Mouse (Mus musculus): Measurements from ENCODE around the gene Dnah11. TPM values are rescaled to one million over a fixed set of nuclear protein-coding genes. Genes with fewer than 3 reads are reported as not detected.

Dnah11 gene
- polyA plus RNA-seq, 1 experiment from 2014 or later, result 0.69 TPM

DNA sequence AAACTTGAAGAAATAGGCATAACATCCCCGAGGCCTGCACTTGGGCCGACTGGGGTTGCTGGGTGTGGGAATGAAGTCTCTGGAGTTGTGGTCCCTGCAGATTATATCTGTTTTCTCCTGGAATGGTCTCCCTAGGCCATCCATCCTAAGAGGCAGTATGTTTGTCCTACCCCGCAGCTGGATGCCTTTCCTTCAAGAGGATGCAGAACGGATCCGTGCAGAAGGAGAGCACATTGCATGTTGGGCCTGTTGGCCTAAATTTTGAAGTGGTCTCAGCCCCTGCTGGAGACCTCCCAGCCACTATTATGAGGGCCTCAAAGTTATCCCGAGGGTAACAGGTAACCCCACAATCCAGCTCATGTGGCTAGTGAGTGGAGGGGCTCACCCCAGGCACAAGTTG lies 350.2 kb downstream of the Dnah11 start:
- no peaks in the 10 kb centered on the region for H3K27me3 ChIP-seq
- H3K4me3 ChIP-seq, result no peak overlapping the region
- peaks cover 9% of the 10 kb centered on the region for H3K4me1 ChIP-seq
- no peaks in the 10 kb centered on the region for H3K36me3 ChIP-seq
- H3K4me2 ChIP-seq, result no peak overlapping the region
- WGBS, result 87% methylated on average over 6 of the region's 6 CpGs
- no peak for ATAC-seq (ENCODE audit: borderline replicate concordance, extremely low read depth, low FRiP score, low TSS enrichment)
- no peak overlapping the region for H3K27ac ChIP-seq
- no peaks in the 10 kb centered on the region for H3K9me3 ChIP-seq
- no peak overlapping the region for H3K9ac ChIP-seq

DNA sequence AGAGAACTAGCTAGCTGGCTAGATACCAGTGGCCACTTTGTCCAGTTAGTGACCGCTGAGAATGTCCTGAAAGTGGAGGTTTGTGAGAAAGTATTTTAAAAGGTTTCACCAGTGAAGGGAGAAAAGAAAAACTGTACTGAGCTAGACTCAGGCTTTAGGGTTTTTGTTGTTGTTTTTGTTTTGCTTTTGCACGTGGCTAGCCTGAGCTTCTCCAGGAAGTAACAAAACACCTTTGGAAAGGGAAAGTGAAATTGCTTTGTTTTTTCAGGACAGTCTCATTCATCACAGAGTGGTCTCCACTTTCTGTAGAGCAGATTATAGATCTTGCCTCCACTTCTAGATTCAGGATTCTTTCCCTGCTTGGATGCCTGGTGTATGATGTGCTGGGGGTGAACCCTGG lies 353.9 kb downstream of the Dnah11 start:
- Histone ChIP-seq H3K36me3 (no peaks in the 10 kb centered on the region), H3K27me3 (no peaks in the 10 kb centered on the region), H3K27ac (no peak overlapping the region), H3K4me3 (peak overlapping the region; percentile 95), H3K9me3 (no peaks in the 10 kb centered on the region), H3K4me1 (peaks cover 5% of the 10 kb centered on the region), H3K4me2 (peak overlapping the region; percentile 92), H3K9ac (no peak overlapping the region; the same call in 1 of the 2 replicates)
- WGBS, result 29% methylated on average over 2 of the region's 2 CpGs
- no peak for ATAC-seq (ENCODE audit: borderline replicate concordance, extremely low read depth, low FRiP score, low TSS enrichment)

DNA sequence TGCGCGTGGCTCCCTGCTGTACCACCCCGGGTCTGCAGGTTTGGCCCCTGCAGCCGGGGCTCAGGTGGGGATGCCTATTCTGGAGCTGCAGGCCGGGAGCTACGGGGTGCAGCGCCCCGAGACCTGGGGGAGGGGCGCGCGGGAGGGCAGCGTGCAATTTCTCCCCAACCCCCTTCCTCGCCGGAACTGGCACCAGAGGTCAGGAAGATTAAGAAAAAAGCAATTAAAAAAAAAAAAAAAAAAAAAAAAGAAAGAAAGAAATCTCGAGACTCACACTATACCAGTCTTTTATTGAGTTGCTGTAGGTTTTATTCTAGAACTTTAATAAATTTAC lies 354.8 kb downstream of the Dnah11 start:
- WGBS, result 0% methylated on average over 15 of the region's 15 CpGs

DNA sequence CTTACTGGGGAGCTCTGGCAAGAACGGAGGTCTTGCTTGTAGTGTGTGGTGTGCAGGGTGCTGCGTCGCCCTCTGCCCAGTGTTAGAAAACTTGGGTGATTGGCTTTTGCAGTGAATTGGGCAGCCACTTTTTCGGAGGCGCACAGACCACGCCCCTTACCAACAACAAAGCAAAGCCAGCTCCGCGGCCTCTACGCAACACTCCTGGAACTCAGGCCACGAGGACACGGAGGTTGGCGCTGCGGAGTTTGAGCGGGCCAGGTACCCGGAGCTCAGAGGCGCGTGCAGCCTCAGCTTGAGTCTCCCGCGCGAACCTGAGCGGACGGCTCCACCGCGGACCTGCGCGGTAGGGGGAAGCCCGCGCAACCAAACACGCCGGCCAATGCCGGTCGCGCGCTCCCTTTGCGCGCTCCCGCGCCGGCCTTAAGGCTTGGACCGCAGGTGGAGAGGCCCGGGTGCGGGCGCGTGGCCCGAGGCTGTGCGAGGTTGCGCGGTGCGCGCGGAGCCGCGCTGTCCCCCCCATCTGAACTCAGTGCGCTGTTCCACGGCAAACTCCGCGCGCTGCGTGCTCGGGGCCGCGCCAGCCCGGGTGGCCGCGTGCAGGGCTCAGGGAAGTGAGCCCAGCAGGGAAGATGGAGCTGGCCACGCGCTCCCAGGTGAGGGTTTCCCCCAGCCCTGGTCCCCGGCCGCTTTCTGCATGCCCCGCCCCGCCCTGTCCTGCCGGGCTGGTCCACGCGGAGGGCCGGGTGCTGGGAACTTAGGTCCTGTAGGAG lies 355.4 kb downstream of the Dnah11 start:
- H3K4me1 ChIP-seq, result peaks cover 5% of the 10 kb centered on the region
- H3K36me3 ChIP-seq, result no peaks in the 10 kb centered on the region
- 1% methylated on average over 75 of the region's 75 CpGs for WGBS
- peak overlapping the region; percentile 95 for H3K4me3 ChIP-seq
- peak overlapping the region; percentile 91 for H3K9ac ChIP-seq
- H3K27ac ChIP-seq, result peak overlapping the region; percentile 85
- H3K27me3 ChIP-seq, result no peaks in the 10 kb centered on the region
- H3K4me2 ChIP-seq, result peak overlapping the region; percentile 92
- ATAC-seq (ENCODE audit: borderline replicate concordance, extremely low read depth, low FRiP score, low TSS enrichment), result peak; percentile 94
- no peaks in the 10 kb centered on the region for H3K9me3 ChIP-seq

More for the DNA sequence above, 354.8 kb downstream of the Dnah11 start:
- H3K4me2 ChIP-seq, result peak overlapping the region; percentile 92
- peaks cover 5% of the 10 kb centered on the region for H3K4me1 ChIP-seq
- H3K9me3 ChIP-seq, result no peaks in the 10 kb centered on the region
- H3K27me3 ChIP-seq, result no peaks in the 10 kb centered on the region
- H3K9ac ChIP-seq, result peak overlapping the region; percentile 91
- peak overlapping the region; percentile 85 for H3K27ac ChIP-seq
- no peaks in the 10 kb centered on the region for H3K36me3 ChIP-seq
- H3K4me3 ChIP-seq, result peak overlapping the region; percentile 95
- no peak for ATAC-seq (ENCODE audit: borderline replicate concordance, extremely low read depth, low FRiP score, low TSS enrichment)

DNA sequence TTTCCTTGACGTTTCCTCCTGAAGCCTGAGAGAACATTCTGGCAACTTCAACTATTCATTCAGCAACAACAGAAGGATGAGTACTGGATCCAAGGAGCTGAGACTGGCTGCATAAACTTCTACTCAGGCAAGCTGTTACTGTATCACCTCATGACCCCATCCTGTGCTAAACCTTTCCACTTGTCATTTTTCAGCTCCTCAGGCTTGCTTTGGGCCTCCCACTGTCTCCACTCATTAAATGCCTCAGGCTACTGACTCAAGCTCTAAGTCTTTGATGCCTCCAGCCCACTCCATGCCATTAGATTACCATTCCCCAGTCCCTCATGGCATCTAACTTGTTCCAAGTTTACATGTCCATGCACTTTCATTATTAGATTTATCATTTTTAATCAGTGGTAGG lies 356.2 kb downstream of the Dnah11 start:
- no peaks in the 10 kb centered on the region for H3K9me3 ChIP-seq
- WGBS, result 64% methylated on average over 1 of the region's 1 CpGs
- no peak for ATAC-seq (ENCODE audit: borderline replicate concordance, extremely low read depth, low FRiP score, low TSS enrichment)
- no peak overlapping the region for H3K4me3 ChIP-seq
- H3K4me2 ChIP-seq, result peak overlapping the region; percentile 92
- H3K4me1 ChIP-seq, result peaks cover 5% of the 10 kb centered on the region
- H3K36me3 ChIP-seq, result no peaks in the 10 kb centered on the region
- no peaks in the 10 kb centered on the region for H3K27me3 ChIP-seq
- H3K27ac ChIP-seq, result no peak overlapping the region
- no peak overlapping the region for H3K9ac ChIP-seq

DNA sequence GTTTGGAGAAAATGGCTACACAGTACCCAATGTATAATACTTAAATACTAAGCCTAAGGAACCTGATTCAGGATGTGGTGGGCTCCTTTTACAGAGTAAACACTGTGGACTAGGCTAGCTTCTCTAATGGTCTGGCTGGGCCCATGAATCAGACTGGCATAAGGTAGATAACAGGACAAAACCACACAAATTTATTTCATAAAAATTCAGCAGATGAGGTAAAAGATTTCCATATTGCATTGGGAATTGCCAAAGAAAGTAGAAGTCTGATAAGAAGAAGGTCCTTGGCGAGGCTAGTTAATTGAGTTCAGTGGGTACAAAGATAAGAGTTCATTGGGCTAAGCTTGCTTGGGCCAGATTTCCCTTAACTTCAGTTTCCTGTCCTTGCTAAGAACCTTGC lies 358.1 kb downstream of the Dnah11 start:
- no peak overlapping the region for H3K4me2 ChIP-seq
- no peak overlapping the region for H3K4me3 ChIP-seq
- ATAC-seq (ENCODE audit: borderline replicate concordance, extremely low read depth, low FRiP score, low TSS enrichment), result no peak
- H3K27ac ChIP-seq, result no peak overlapping the region
- WGBS, result 76% methylated on average over 1 of the region's 1 CpGs
- H3K4me1 ChIP-seq, result peaks cover 5% of the 10 kb centered on the region
- no peaks in the 10 kb centered on the region for H3K36me3 ChIP-seq
- H3K9me3 ChIP-seq, result no peaks in the 10 kb centered on the region
- H3K27me3 ChIP-seq, result no peaks in the 10 kb centered on the region
- no peak overlapping the region for H3K9ac ChIP-seq

DNA sequence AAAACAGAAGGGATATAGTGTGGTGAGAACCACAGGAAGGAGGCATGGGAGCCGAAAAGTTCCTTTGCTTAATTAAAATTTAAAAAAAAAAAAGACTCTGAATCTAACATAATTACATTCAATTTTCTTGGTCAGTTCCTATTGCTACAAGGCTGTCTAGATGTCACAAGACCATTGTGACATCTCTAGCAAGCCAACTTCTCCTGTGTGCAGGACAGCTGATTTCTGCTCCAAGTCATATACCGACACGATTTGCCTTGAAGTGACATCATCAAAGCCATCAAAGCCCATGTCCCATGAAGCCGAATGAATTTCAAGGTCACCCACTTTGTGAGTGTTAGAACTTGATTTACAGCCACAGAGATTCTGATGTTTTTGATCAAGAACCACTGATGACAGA lies 361.5 kb downstream of the Dnah11 start:
- Histone ChIP-seq H3K4me2 (no peak overlapping the region), H3K27ac (no peak overlapping the region), H3K9me3 (no peaks in the 10 kb centered on the region), H3K36me3 (no peaks in the 10 kb centered on the region), H3K27me3 (no peaks in the 10 kb centered on the region), H3K4me3 (no peak overlapping the region), H3K4me1 (no peaks in the 10 kb centered on the region), H3K9ac (no peak overlapping the region)
- 75% methylated on average over 4 of the region's 4 CpGs for WGBS
- ATAC-seq (ENCODE audit: borderline replicate concordance, extremely low read depth, low FRiP score, low TSS enrichment), result no peak

DNA sequence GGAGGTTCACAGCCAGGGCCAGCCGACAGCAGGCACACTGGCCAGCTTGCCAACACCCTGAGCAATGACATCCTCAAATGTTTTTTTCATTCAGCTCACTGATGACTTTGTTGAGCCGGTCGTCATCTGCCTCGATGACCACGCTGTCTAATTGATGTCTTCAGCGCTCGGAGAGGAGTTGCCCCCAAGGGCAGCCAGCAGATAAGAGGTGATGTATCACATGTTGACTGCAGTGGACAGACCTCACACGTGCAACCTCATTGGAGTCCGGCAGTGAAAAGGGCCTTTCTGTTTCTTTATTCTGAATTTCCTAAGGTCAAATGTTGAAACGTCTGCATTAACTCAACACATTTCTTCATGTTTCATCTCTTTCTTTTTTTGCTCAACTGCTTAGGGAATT lies 363.5 kb downstream of the Dnah11 start:
- 0 out of 2 replicates have a peak, but pooled peaks have one; percentile 33 for ATAC-seq (ENCODE audit: borderline replicate concordance, extremely low read depth, low FRiP score, low TSS enrichment)
- no peak overlapping the region for H3K4me2 ChIP-seq
- H3K27ac ChIP-seq, result no peak overlapping the region
- no peaks in the 10 kb centered on the region for H3K9me3 ChIP-seq
- no peaks in the 10 kb centered on the region for H3K4me1 ChIP-seq
- H3K27me3 ChIP-seq, result no peaks in the 10 kb centered on the region
- 18% methylated on average over 10 of the region's 10 CpGs for WGBS
- no peak overlapping the region for H3K9ac ChIP-seq
- H3K4me3 ChIP-seq, result no peak overlapping the region
- no peaks in the 10 kb centered on the region for H3K36me3 ChIP-seq

DNA sequence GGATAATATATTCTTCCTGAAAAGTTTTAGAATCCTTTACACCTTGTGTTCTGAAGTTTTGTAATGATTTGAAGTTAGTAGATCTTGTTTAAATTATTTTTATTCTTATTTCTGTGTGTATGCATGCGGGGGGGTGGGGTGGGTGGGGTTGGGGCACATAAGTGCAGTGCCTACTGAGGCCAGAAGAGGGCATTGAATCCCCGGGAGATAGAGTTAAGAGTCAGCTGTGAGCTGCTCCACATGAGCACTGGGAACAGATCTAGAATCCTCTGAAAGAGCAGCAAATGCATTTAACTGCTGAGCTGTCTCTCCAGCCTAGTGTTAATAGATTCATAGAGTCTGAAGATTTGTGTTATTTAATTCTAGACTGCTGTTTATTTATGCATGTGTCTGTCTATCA lies 364.2 kb downstream of the Dnah11 start:
- no peaks in the 10 kb centered on the region for H3K9me3 ChIP-seq
- H3K27ac ChIP-seq, result no peak overlapping the region
- H3K4me1 ChIP-seq, result no peaks in the 10 kb centered on the region
- ATAC-seq (ENCODE audit: borderline replicate concordance, extremely low read depth, low FRiP score, low TSS enrichment), result no peak
- H3K4me2 ChIP-seq, result no peak overlapping the region
- WGBS, result 65% methylated on average over 2 of the region's 2 CpGs
- H3K4me3 ChIP-seq, result no peak overlapping the region
- H3K27me3 ChIP-seq, result no peaks in the 10 kb centered on the region
- no peak overlapping the region for H3K9ac ChIP-seq
- no peaks in the 10 kb centered on the region for H3K36me3 ChIP-seq

DNA sequence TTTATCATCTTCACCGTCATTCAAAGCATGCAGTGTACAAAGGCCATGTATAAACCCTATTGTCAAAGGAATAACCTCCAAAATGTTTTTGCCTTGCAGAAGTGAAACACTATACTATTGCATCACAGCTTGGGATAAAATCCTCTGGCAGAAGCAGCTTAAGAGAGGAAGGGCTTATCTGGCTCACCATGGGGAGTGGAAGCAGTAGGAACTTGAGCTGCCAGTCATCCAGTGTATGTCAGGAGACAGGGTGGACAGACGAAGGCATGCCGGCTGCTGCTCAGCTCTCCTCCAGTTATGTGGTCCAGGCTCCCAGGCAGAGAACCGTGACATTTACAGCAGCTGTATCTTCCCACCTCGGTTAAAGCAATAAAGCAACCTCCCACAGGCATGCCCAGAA lies 366.7 kb downstream of the Dnah11 start:
- Histone ChIP-seq H3K27ac (no peak overlapping the region), H3K4me2 (no peak overlapping the region), H3K9ac (no peak overlapping the region), H3K9me3 (no peaks in the 10 kb centered on the region), H3K4me3 (no peak overlapping the region), H3K27me3 (no peaks in the 10 kb centered on the region), H3K4me1 (peaks cover 5% of the 10 kb centered on the region), H3K36me3 (no peaks in the 10 kb centered on the region)
- 39% methylated on average over 5 of the region's 5 CpGs for WGBS
- no peak for ATAC-seq (ENCODE audit: borderline replicate concordance, extremely low read depth, low FRiP score, low TSS enrichment)

DNA sequence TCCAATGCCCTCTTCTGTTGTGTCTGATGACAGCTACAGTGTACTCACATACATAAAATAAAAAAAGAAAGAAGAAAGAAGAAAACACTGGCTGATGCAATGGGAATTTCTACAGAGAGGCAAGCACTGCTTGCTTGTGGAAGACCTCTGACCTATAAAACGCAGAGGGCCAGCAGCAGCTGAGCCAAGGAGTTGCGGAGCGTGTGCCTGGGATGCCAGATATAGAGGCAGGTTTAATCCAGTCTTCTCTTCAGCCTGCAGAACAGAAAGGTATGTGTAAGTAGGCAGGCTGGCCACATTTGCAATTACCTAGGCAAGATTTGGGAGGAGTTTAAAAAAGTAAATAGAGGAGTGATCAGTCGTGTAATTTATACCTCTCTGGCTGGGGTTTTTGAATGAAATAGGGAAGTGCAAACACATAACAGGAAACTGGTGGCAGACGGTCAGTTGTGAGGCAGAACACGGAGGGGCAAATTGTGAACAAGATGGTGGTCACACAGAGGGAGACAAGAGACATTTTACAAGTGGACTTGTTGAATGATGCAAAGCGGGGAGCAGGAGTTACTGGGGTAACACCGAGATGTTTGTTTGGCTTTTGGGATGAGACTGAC lies 367.4 kb downstream of the Dnah11 start:
- Histone ChIP-seq H3K36me3 (no peaks in the 10 kb centered on the region), H3K4me1 (peaks cover 5% of the 10 kb centered on the region), H3K27me3 (no peaks in the 10 kb centered on the region), H3K9ac (no peak overlapping the region), H3K4me3 (no peak overlapping the region), H3K9me3 (no peaks in the 10 kb centered on the region), H3K27ac (no peak overlapping the region), H3K4me2 (no peak overlapping the region)
- 37% methylated on average over 8 of the region's 8 CpGs for WGBS
- no peak for ATAC-seq (ENCODE audit: borderline replicate concordance, extremely low read depth, low FRiP score, low TSS enrichment)

DNA sequence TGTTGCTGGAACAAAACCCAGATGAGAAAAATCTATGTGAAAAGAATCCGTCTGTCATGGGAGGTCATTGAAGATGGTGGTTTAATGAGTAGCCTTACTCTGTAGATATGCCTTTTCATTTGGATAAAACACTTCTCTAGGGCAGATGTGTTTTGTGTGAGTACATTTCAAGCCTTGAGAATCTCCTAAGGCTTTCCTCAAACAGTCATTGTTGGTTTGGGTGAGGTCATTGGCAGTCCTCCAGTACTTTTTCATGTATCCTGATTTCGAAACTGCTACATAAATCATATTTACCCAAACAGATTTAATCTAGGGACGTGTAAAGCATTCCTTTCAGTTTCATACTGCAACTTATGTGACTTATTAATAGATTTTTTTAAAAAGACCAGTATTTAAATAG lies 370.5 kb downstream of the Dnah11 start:
- H3K4me3 ChIP-seq, result no peak overlapping the region
- no peak overlapping the region for H3K27ac ChIP-seq
- 23% methylated on average over 3 of the region's 3 CpGs for WGBS
- H3K9me3 ChIP-seq, result no peaks in the 10 kb centered on the region
- peak; percentile 27; the same call in 1 of the 2 replicates for ATAC-seq (ENCODE audit: borderline replicate concordance, extremely low read depth, low FRiP score, low TSS enrichment)
- H3K27me3 ChIP-seq, result no peaks in the 10 kb centered on the region
- peaks cover 5% of the 10 kb centered on the region for H3K4me1 ChIP-seq
- no peaks in the 10 kb centered on the region for H3K36me3 ChIP-seq
- H3K9ac ChIP-seq, result no peak overlapping the region
- H3K4me2 ChIP-seq, result no peak overlapping the region

All from lung, embryonic 15.5 days (tissue).